Mouse (Mus musculus): ENCODE results near the gene Fam178b. TPM values are rescaled to one million over a fixed set of nuclear protein-coding genes. Genes with fewer than 3 reads are reported as not detected.

Gene Fam178b
- polyA plus RNA-seq, 1 experiment from 2014 or later: 0.62 TPM

DNA sequence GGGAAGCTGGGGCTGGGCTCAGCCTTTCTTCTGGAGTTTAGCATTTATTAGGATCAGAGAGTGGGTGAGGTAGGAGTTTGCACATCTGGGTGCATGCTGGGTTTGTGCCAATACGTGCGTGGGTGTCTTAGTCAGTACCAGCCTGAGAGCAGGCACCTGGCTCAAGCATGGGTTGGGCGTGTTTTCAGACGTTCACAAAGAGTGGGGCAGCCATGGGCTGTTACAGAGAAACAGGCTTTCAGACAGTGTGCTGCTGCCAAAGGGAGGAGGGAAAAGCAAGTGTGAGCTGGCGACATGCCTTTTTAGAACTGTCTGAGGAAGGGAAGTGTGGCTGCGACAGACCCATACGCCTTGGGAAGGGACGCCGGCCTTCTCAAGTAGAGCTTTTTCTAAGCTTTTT, 79.6 kb downstream of the Fam178b start:
- Histone ChIP-seq H3K27ac (ENCODE audit: low read length) (peak overlapping the region; percentile 54), H3K36me3 (ENCODE audit: control insufficient read depth, insufficient read depth) (no peaks in the 10 kb centered on the region), H3K4me1 (ENCODE audit: control insufficient read depth, insufficient read depth, low read length) (peaks cover 23% of the 10 kb centered on the region), H3K9ac (ENCODE audit: low read length) (no peak overlapping the region; the same call in 1 of the 2 replicates), H3K9me3 (replicated peaks; ENCODE audit: control insufficient read depth, low read length) (no peaks in the 10 kb centered on the region), H3K4me3 (ENCODE audit: low read length) (no peak overlapping the region), H3K27me3 (ENCODE audit: control insufficient read depth, insufficient read depth, low read length) (no peaks in the 10 kb centered on the region), H3K4me2 (ENCODE audit: low read depth, low read length) (no peak overlapping the region)
- WGBS: 26% methylated on average over 9 of the region's 9 CpGs
- peak; percentile 34 for ATAC-seq (replicated peaks; ENCODE audit: extremely low read depth, insufficient read depth, low FRiP score)

DNA sequence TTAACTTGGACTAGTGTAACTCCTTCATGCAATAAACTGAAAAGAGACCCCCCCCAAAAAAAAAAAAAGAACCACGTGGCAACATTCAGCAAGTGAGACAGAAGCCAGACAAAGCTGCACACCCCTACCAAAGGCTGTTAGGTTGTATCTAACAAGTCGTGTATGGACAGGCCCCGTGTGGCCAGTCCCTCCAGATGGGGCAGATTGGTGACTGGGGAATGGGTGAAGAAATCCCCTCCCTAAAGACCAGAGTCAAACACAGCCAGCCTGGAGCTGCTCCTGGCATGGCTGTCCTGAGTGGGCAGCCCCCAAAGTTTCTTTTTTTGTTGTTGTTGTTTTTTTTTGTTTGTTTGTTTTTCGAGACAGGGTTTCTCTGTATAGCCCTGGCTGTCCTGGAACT, 80.7 kb downstream of the Fam178b start:
- Histone ChIP-seq H3K4me3 (ENCODE audit: low read length) (no peak overlapping the region), H3K9ac (ENCODE audit: low read length) (no peak overlapping the region), H3K9me3 (replicated peaks; ENCODE audit: control insufficient read depth, low read length) (no peaks in the 10 kb centered on the region), H3K27me3 (ENCODE audit: control insufficient read depth, insufficient read depth, low read length) (no peaks in the 10 kb centered on the region), H3K4me2 (ENCODE audit: low read depth, low read length) (no peak overlapping the region), H3K4me1 (ENCODE audit: control insufficient read depth, insufficient read depth, low read length) (peaks cover 20% of the 10 kb centered on the region), H3K27ac (ENCODE audit: low read length) (no peak overlapping the region), H3K36me3 (ENCODE audit: control insufficient read depth, insufficient read depth) (no peaks in the 10 kb centered on the region)
- ATAC-seq (replicated peaks; ENCODE audit: extremely low read depth, insufficient read depth, low FRiP score): no peak
- WGBS: 58% methylated on average over 4 of the region's 4 CpGs

DNA sequence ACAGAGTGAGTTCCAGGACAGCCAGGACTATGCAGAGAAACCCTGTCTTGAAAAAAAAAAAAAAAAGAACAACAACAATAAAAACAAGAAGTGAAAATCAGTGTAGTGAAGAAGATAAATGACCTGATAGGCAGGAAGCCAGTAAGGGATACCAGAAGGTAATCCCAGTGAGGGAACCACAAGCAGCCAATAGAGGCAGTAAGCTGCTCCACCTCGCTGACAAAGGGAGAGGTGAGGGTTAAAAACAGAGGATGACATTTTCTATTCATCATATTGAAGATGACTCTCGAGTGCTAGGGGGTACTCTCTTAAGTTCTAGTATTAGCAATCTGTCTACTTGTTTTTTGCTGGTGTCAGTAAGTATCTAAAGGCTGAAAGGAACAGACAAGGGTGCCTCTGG, 84.6 kb downstream of the Fam178b start:
- H3K9me3 ChIP-seq (replicated peaks; ENCODE audit: control insufficient read depth, low read length): no peaks in the 10 kb centered on the region
- H3K4me1 ChIP-seq (ENCODE audit: control insufficient read depth, insufficient read depth, low read length): peaks cover 16% of the 10 kb centered on the region
- no peak for ATAC-seq (replicated peaks; ENCODE audit: extremely low read depth, insufficient read depth, low FRiP score)
- H3K4me2 ChIP-seq (ENCODE audit: low read depth, low read length): no peak overlapping the region
- H3K27me3 ChIP-seq (ENCODE audit: control insufficient read depth, insufficient read depth, low read length): no peaks in the 10 kb centered on the region
- H3K4me3 ChIP-seq (ENCODE audit: low read length): no peak overlapping the region
- no peak overlapping the region for H3K9ac ChIP-seq (ENCODE audit: low read length)
- H3K27ac ChIP-seq (ENCODE audit: low read length): no peak overlapping the region
- 78% methylated on average over 2 of the region's 2 CpGs for WGBS
- H3K36me3 ChIP-seq (ENCODE audit: control insufficient read depth, insufficient read depth): no peaks in the 10 kb centered on the region

DNA sequence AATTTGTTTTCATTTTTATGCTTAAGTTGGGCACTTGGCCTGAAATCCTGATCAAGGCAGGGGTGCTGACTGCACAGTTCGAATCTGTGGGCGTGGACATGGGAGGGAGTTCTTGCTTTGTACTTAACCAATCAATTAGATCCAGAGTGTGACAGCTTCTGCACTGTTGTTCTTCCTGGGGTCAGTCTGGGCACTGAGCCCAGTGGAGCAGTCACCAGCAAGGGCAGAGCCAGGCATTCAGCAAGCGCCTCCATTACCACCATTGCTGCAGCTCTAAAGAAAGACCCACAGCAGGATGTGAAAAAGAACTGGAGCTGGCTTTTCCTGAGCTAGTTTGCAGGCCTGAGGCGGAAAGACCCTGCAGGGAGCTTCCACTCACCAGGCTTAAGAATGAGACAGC, 86.9 kb downstream of the Fam178b start:
- Histone ChIP-seq H3K36me3 (ENCODE audit: control insufficient read depth, insufficient read depth) (no peaks in the 10 kb centered on the region), H3K9ac (ENCODE audit: low read length) (peak overlapping the region; percentile 60; the same call in 1 of the 2 replicates), H3K27ac (ENCODE audit: low read length) (peak overlapping the region; percentile 89), H3K27me3 (ENCODE audit: control insufficient read depth, insufficient read depth, low read length) (no peaks in the 10 kb centered on the region), H3K4me1 (ENCODE audit: control insufficient read depth, insufficient read depth, low read length) (peaks cover 19% of the 10 kb centered on the region), H3K9me3 (replicated peaks; ENCODE audit: control insufficient read depth, low read length) (no peaks in the 10 kb centered on the region), H3K4me3 (ENCODE audit: low read length) (peak overlapping the region; percentile 22; the same call in 1 of the 2 replicates), H3K4me2 (ENCODE audit: low read depth, low read length) (peak overlapping the region; percentile 49)
- WGBS: 42% methylated on average over 4 of the region's 4 CpGs
- ATAC-seq (replicated peaks; ENCODE audit: extremely low read depth, insufficient read depth, low FRiP score): peak; percentile 85

DNA sequence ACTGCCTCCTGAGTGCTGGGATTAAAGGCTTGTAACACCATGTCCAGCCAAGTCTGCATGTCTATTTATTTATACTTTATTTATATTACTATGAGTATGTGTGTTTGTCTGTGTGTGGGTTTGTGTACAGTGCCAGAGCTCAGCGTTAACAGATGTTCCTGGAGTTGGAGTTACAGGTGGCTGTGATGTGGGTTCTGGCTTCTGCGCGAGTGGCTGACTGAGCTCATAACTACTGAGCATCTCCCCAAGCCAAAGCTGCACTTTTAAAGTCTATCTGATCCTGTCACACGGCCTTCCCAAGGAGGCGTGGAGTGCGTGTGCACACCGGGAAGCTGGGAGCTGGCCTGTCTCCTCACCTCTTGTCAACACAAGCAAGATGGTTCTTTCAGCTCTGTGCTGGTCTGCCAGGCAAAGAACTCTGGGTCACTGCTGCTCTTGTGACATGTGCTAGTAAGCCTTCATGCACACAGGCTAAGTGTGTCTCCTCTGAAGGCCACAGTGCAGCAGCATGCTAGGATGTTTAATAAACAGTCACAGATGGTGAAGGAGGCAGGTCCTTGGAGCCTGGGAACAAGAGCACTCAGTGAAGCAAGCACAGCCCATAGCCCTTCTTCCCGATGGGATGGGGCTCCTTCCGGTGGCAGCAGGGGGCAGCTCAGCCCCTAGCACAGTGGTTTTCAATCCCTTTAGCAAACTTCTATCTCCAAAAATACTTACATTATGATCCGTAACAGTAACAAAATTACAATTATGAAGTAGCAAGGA, 87.6 kb downstream of the Fam178b start:
- 43% methylated on average over 10 of the region's 10 CpGs for WGBS
- no peak for ATAC-seq (replicated peaks; ENCODE audit: extremely low read depth, insufficient read depth, low FRiP score)
- H3K27ac ChIP-seq (ENCODE audit: low read length): peak overlapping the region; percentile 89

DNA sequence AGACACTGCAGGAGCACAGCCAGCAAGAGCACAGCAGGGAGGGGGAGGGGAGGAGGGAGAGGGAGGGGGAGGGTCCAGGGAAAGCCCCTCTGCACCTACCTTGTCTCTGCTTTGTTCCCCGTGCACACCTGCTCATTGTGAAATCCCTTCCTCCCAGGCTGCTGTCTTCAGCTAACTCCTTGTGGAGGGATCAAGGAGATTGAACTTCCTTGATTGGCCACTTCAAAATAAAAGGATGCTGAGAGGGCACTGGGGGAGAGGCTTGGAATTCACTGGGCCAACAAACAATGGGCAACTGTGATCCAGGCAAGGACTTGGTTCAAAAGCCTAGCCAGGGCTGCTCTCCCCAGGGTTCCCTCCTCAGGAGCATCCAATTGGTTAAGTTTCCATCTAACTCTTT, 89.9 kb downstream of the Fam178b start:
- no peaks in the 10 kb centered on the region for H3K36me3 ChIP-seq (ENCODE audit: control insufficient read depth, insufficient read depth)
- no peak overlapping the region for H3K27ac ChIP-seq (ENCODE audit: low read length)
- 29% methylated on average over 1 of the region's 1 CpGs for WGBS
- H3K27me3 ChIP-seq (ENCODE audit: control insufficient read depth, insufficient read depth, low read length): no peaks in the 10 kb centered on the region
- no peak overlapping the region for H3K9ac ChIP-seq (ENCODE audit: low read length)
- no peak overlapping the region for H3K4me3 ChIP-seq (ENCODE audit: low read length)
- H3K4me1 ChIP-seq (ENCODE audit: control insufficient read depth, insufficient read depth, low read length): peaks cover 37% of the 10 kb centered on the region
- no peak for ATAC-seq (replicated peaks; ENCODE audit: extremely low read depth, insufficient read depth, low FRiP score)
- no peak overlapping the region for H3K4me2 ChIP-seq (ENCODE audit: low read depth, low read length)
- no peaks in the 10 kb centered on the region for H3K9me3 ChIP-seq (replicated peaks; ENCODE audit: control insufficient read depth, low read length)

More for the DNA sequence above, 87.6 kb downstream of the Fam178b start:
- H3K36me3 ChIP-seq (ENCODE audit: control insufficient read depth, insufficient read depth): no peaks in the 10 kb centered on the region
- H3K4me1 ChIP-seq (ENCODE audit: control insufficient read depth, insufficient read depth, low read length): peaks cover 19% of the 10 kb centered on the region
- no peaks in the 10 kb centered on the region for H3K27me3 ChIP-seq (ENCODE audit: control insufficient read depth, insufficient read depth, low read length)
- H3K9ac ChIP-seq (ENCODE audit: low read length): 0 out of 2 replicates have a peak overlapping the region, but pooled peaks have one; percentile 7
- no peak overlapping the region for H3K4me3 ChIP-seq (ENCODE audit: low read length)
- no peak overlapping the region for H3K4me2 ChIP-seq (ENCODE audit: low read depth, low read length)
- H3K9me3 ChIP-seq (replicated peaks; ENCODE audit: control insufficient read depth, low read length): no peaks in the 10 kb centered on the region

DNA sequence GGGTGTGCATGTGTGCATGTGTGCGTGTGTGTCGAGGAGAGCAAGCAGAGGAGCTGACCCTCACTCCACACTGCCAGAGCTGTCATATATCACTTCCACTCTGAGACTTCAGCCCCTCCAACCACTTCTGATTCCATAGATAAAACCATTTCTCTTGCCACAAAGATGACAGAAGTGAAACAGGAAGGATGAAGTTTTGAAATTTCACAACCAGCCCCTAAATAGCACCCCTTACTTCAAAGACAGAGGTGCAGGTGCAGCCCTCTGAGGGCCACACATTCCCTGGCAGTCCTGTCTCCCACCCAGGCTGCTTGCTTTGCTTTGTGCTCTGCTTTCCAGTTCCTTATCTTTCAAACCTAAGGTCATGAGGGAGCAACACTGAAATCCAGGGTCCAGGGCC, 91.6 kb downstream of the Fam178b start:
- H3K9ac ChIP-seq (ENCODE audit: low read length): no peak overlapping the region
- no peaks in the 10 kb centered on the region for H3K36me3 ChIP-seq (ENCODE audit: control insufficient read depth, insufficient read depth)
- no peak overlapping the region for H3K27ac ChIP-seq (ENCODE audit: low read length)
- ATAC-seq (replicated peaks; ENCODE audit: extremely low read depth, insufficient read depth, low FRiP score): no peak
- WGBS: 39% methylated on average over 2 of the region's 2 CpGs
- H3K4me3 ChIP-seq (ENCODE audit: low read length): no peak overlapping the region
- H3K4me1 ChIP-seq (ENCODE audit: control insufficient read depth, insufficient read depth, low read length): peaks cover 37% of the 10 kb centered on the region
- H3K4me2 ChIP-seq (ENCODE audit: low read depth, low read length): no peak overlapping the region
- H3K9me3 ChIP-seq (replicated peaks; ENCODE audit: control insufficient read depth, low read length): no peaks in the 10 kb centered on the region
- H3K27me3 ChIP-seq (ENCODE audit: control insufficient read depth, insufficient read depth, low read length): no peaks in the 10 kb centered on the region

DNA sequence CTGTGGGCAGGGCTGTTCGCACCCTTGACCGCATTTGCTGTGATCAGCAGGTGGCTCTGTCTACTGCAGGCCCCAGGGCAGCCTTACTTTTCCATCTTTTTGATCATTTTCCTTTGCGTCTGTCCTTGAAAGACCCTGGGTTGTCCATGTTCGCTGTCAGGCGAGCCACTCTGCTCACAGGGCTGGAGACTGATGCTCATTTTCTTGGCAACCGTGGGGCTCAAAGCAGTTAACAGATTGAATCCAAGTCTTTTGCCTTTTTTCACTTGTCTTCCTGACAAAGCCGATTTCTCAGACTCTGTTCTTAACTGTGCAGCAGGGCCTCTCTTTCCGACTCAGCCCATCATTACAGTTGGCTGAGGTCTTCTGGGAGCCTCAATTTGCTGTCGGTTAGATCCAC, 92.3 kb downstream of the Fam178b start:
- WGBS: 72% methylated on average over 9 of the region's 9 CpGs
- H3K4me1 ChIP-seq (ENCODE audit: control insufficient read depth, insufficient read depth, low read length): peaks cover 30% of the 10 kb centered on the region
- no peak for ATAC-seq (replicated peaks; ENCODE audit: extremely low read depth, insufficient read depth, low FRiP score)

DNA sequence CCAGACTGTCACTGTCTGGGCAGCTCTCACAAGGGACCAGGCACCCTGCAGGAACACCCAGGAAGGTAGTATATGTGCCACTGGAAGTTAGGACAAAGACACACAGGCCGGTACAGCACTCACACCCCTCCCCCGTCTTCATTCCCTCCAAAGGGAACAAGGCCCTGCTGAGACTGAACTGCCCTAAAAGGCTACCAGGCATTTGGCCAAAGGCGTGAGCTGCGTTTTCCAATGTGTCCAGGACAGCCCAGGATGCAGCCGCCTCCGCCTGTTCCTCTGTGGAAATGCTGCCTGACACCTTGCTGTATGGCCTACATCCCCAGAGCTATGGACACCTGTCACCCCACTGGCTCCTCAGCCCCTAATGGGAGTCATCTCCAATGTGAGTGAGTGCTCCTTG, 93.5 kb downstream of the Fam178b start:
- H3K4me1 ChIP-seq (ENCODE audit: control insufficient read depth, insufficient read depth, low read length): peaks cover 27% of the 10 kb centered on the region
- no peak overlapping the region for H3K4me2 ChIP-seq (ENCODE audit: low read depth, low read length)
- H3K4me3 ChIP-seq (ENCODE audit: low read length): no peak overlapping the region
- peak; percentile 75 for ATAC-seq (replicated peaks; ENCODE audit: extremely low read depth, insufficient read depth, low FRiP score)
- WGBS: 22% methylated on average over 6 of the region's 6 CpGs
- H3K9me3 ChIP-seq (replicated peaks; ENCODE audit: control insufficient read depth, low read length): no peaks in the 10 kb centered on the region
- peak overlapping the region; percentile 54 for H3K9ac ChIP-seq (ENCODE audit: low read length)
- H3K27me3 ChIP-seq (ENCODE audit: control insufficient read depth, insufficient read depth, low read length): no peaks in the 10 kb centered on the region
- peak overlapping the region; percentile 75 for H3K27ac ChIP-seq (ENCODE audit: low read length)
- no peaks in the 10 kb centered on the region for H3K36me3 ChIP-seq (ENCODE audit: control insufficient read depth, insufficient read depth)

More for the DNA sequence above, 92.3 kb downstream of the Fam178b start:
- no peak overlapping the region for H3K27ac ChIP-seq (ENCODE audit: low read length)
- no peak overlapping the region for H3K4me2 ChIP-seq (ENCODE audit: low read depth, low read length)
- no peaks in the 10 kb centered on the region for H3K9me3 ChIP-seq (replicated peaks; ENCODE audit: control insufficient read depth, low read length)
- no peak overlapping the region for H3K4me3 ChIP-seq (ENCODE audit: low read length)
- H3K36me3 ChIP-seq (ENCODE audit: control insufficient read depth, insufficient read depth): no peaks in the 10 kb centered on the region
- no peaks in the 10 kb centered on the region for H3K27me3 ChIP-seq (ENCODE audit: control insufficient read depth, insufficient read depth, low read length)
- H3K9ac ChIP-seq (ENCODE audit: low read length): no peak overlapping the region

Data from heart, embryonic 16.5 days (tissue).